Mouse (Mus musculus) brain, adult 2 months (tissue): ENCODE data around the gene Chic1.

ENCODE experiments used
- DNase-seq: peaks from one replicate; pipeline ENCODE4 v3.0.0; 2011; ENCODE audit warnings: low read depth, low spot score

Gene Chic1

GRCm38 (mm10) chrX:103432293-103432692 lies 76.0 kb downstream of the Chic1 start:
- DNase-seq, result no peak

GRCm38 (mm10) chrX:103438023-103438422 lies 81.7 kb downstream of the Chic1 start:
- no peak for DNase-seq

DNA sequence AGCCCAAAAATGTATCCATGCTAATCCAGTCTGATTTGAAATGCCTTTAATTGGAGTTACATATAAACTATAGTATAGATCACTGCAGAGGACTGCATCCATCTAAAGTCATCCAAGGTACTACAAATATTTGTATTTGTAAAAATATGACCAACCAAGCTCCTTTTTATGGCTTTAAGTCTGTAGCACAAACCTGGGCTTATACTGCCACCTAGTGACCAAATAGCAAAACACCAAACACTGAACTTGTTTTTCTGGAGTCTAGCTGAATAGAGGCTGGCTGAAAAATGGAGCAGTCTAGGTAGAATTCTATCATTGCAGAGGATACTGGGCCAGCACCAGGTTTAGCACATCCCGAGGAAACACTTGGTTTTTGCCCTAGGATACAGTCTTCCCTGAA lies 84.5 kb downstream of the Chic1 start:
- peak; percentile 78 for DNase-seq

- peak; percentile 46 for DNase-seq
These were observed 87.5 kb downstream of the Chic1 start for GRCm38 (mm10) chrX:103443755-103444154.
